Mouse (Mus musculus): ENCODE measurements around the gene Elmsan1. TPM values are rescaled to one million over a fixed set of nuclear protein-coding genes. Genes with fewer than 3 reads are reported as not detected.
A peak's percentile ranks its signal among the peaks of the same experiment; 100 is the strongest.

Gene Elmsan1
- polyA plus RNA-seq, 1 experiment from 2014 or later, result 7.2 TPM

GRCm38 (mm10) chr12:84161616-84162433, 56.9 kb downstream of the Elmsan1 start:
- no peaks in the 10 kb centered on the region; the same call in 1 of the 2 replicates for H3K4me1 ChIP-seq
- no peak overlapping the region for H3K4me2 ChIP-seq (replicated peaks)
- H3K36me3 ChIP-seq, result peaks cover 37% of the 10 kb centered on the region
- no peaks in the 10 kb centered on the region for H3K9me3 ChIP-seq (replicated peaks)
- no peaks in the 10 kb centered on the region for H3K27me3 ChIP-seq
- WGBS, result 76% methylated on average over 14 of the region's 14 CpGs
- peak; percentile 62 for ATAC-seq (ENCODE audit: low FRiP score)
- no peak overlapping the region for H3K4me3 ChIP-seq
- no peak overlapping the region for H3K27ac ChIP-seq
- no peak overlapping the region for H3K9ac ChIP-seq

GRCm38 (mm10) chr12:84161116-84161515, 57.6 kb downstream of the Elmsan1 start:
- H3K36me3 ChIP-seq, result peaks cover 44% of the 10 kb centered on the region
- no peak for ATAC-seq (ENCODE audit: low FRiP score)
- no peaks in the 10 kb centered on the region for H3K27me3 ChIP-seq
- no peak overlapping the region for H3K4me2 ChIP-seq (replicated peaks)
- no peak overlapping the region for H3K9ac ChIP-seq
- WGBS, result 77% methylated on average over 8 of the region's 8 CpGs
- H3K4me1 ChIP-seq, result no peaks in the 10 kb centered on the region
- no peak overlapping the region for H3K4me3 ChIP-seq
- no peaks in the 10 kb centered on the region for H3K9me3 ChIP-seq (replicated peaks)
- H3K27ac ChIP-seq, result no peak overlapping the region

- H3K4me1 ChIP-seq, result no peaks in the 10 kb centered on the region
- ATAC-seq (ENCODE audit: low FRiP score), result no peak
- H3K9me3 ChIP-seq (replicated peaks), result no peaks in the 10 kb centered on the region
- H3K4me2 ChIP-seq (replicated peaks), result no peak overlapping the region
- no peaks in the 10 kb centered on the region for H3K27me3 ChIP-seq
- H3K9ac ChIP-seq, result no peak overlapping the region
- peaks cover 48% of the 10 kb centered on the region for H3K36me3 ChIP-seq
- 91% methylated on average over 8 of the region's 8 CpGs for WGBS
- no peak overlapping the region for H3K4me3 ChIP-seq
- no peak overlapping the region for H3K27ac ChIP-seq
These were observed 58.2 kb downstream of the Elmsan1 start for GRCm38 (mm10) chr12:84160491-84160890.

GRCm38 (mm10) chr12:84158156-84158555, 60.5 kb downstream of the Elmsan1 start:
- Histone ChIP-seq H3K27me3 (no peaks in the 10 kb centered on the region), H3K4me3 (no peak overlapping the region), H3K9ac (no peak overlapping the region), H3K4me2 (replicated peaks) (no peak overlapping the region), H3K27ac (no peak overlapping the region), H3K36me3 (peaks cover 67% of the 10 kb centered on the region), H3K4me1 (no peaks in the 10 kb centered on the region), H3K9me3 (replicated peaks) (no peaks in the 10 kb centered on the region)
- 92% methylated on average over 14 of the region's 14 CpGs for WGBS
- ATAC-seq (ENCODE audit: low FRiP score), result no peak

- Histone ChIP-seq H3K36me3 (peaks cover 79% of the 10 kb centered on the region), H3K9me3 (replicated peaks) (no peaks in the 10 kb centered on the region), H3K9ac (no peak overlapping the region), H3K4me3 (no peak overlapping the region), H3K27me3 (no peaks in the 10 kb centered on the region), H3K27ac (no peak overlapping the region), H3K4me2 (replicated peaks) (no peak overlapping the region), H3K4me1 (peaks cover 6% of the 10 kb centered on the region; the same call in 1 of the 2 replicates)
- no peak for ATAC-seq (ENCODE audit: low FRiP score)
- WGBS, result 96% methylated on average over 18 of the region's 18 CpGs
These were observed 62.5 kb downstream of the Elmsan1 start for GRCm38 (mm10) chr12:84156210-84156609.

- no peak for ATAC-seq (ENCODE audit: low FRiP score)
- H3K9ac ChIP-seq, result no peak overlapping the region
- WGBS, result 83% methylated on average over 2 of the region's 2 CpGs
- no peak overlapping the region for H3K27ac ChIP-seq
- peaks cover 77% of the 10 kb centered on the region for H3K36me3 ChIP-seq
- no peaks in the 10 kb centered on the region for H3K9me3 ChIP-seq (replicated peaks)
- H3K4me2 ChIP-seq (replicated peaks), result no peak overlapping the region
- no peaks in the 10 kb centered on the region for H3K27me3 ChIP-seq
- H3K4me1 ChIP-seq, result peaks cover 11% of the 10 kb centered on the region; the same call in 1 of the 2 replicates
- H3K4me3 ChIP-seq, result no peak overlapping the region
These were observed 63.2 kb downstream of the Elmsan1 start for GRCm38 (mm10) chr12:84155523-84155871.

GRCm38 (mm10) chr12:84154786-84155522, 63.7 kb downstream of the Elmsan1 start:
- Histone ChIP-seq H3K27me3 (no peaks in the 10 kb centered on the region), H3K36me3 (peaks cover 72% of the 10 kb centered on the region), H3K9me3 (replicated peaks) (no peaks in the 10 kb centered on the region), H3K4me1 (peaks cover 15% of the 10 kb centered on the region), H3K9ac (no peak overlapping the region), H3K4me3 (no peak overlapping the region), H3K27ac (no peak overlapping the region), H3K4me2 (replicated peaks) (no peak overlapping the region)
- WGBS, result 70% methylated on average over 11 of the region's 11 CpGs
- no peak for ATAC-seq (ENCODE audit: low FRiP score)

- ATAC-seq (ENCODE audit: low FRiP score), result no peak
- peaks cover 57% of the 10 kb centered on the region for H3K36me3 ChIP-seq
- H3K4me1 ChIP-seq, result peaks cover 22% of the 10 kb centered on the region
- no peak overlapping the region for H3K9ac ChIP-seq
- H3K9me3 ChIP-seq (replicated peaks), result no peaks in the 10 kb centered on the region
- 80% methylated on average over 6 of the region's 6 CpGs for WGBS
- H3K4me2 ChIP-seq (replicated peaks), result no peak overlapping the region
- H3K4me3 ChIP-seq, result no peak overlapping the region
- H3K27ac ChIP-seq, result no peak overlapping the region
- H3K27me3 ChIP-seq, result no peaks in the 10 kb centered on the region
These were observed 65.3 kb downstream of the Elmsan1 start for GRCm38 (mm10) chr12:84153414-84153813.

- Histone ChIP-seq H3K4me1 (peaks cover 30% of the 10 kb centered on the region), H3K36me3 (peaks cover 49% of the 10 kb centered on the region)
These were observed 66.1 kb downstream of the Elmsan1 start for GRCm38 (mm10) chr12:84152352-84153190.

GRCm38 (mm10) chr12:84151911-84152310, 66.8 kb downstream of the Elmsan1 start:
- no peak overlapping the region for H3K4me3 ChIP-seq
- peaks cover 31% of the 10 kb centered on the region for H3K4me1 ChIP-seq
- peaks cover 47% of the 10 kb centered on the region for H3K36me3 ChIP-seq
- ATAC-seq (ENCODE audit: low FRiP score), result no peak
- H3K4me2 ChIP-seq (replicated peaks), result no peak overlapping the region
- H3K27me3 ChIP-seq, result no peaks in the 10 kb centered on the region
- 0 out of 2 replicates have a peak overlapping the region, but pooled peaks have one; percentile 12 for H3K27ac ChIP-seq
- no peaks in the 10 kb centered on the region for H3K9me3 ChIP-seq (replicated peaks)
- H3K9ac ChIP-seq, result no peak overlapping the region
- WGBS, result 89% methylated on average over 10 of the region's 10 CpGs

More at GRCm38 (mm10) chr12:84152352-84153190, 66.1 kb downstream of the Elmsan1 start:
- Histone ChIP-seq H3K9ac (no peak overlapping the region), H3K4me3 (no peak overlapping the region), H3K27ac (no peak overlapping the region), H3K27me3 (no peaks in the 10 kb centered on the region), H3K9me3 (replicated peaks) (no peaks in the 10 kb centered on the region), H3K4me2 (replicated peaks) (no peak overlapping the region)
- ATAC-seq (ENCODE audit: low FRiP score), result no peak
- 70% methylated on average over 32 of the region's 32 CpGs for WGBS

- WGBS, result 70% methylated on average over 6 of the region's 6 CpGs
- no peaks in the 10 kb centered on the region for H3K9me3 ChIP-seq (replicated peaks)
- no peak overlapping the region for H3K4me2 ChIP-seq (replicated peaks)
- H3K27me3 ChIP-seq, result no peaks in the 10 kb centered on the region
- H3K4me3 ChIP-seq, result no peak overlapping the region
- H3K9ac ChIP-seq, result no peak overlapping the region
- H3K4me1 ChIP-seq, result peaks cover 36% of the 10 kb centered on the region
- peaks cover 38% of the 10 kb centered on the region for H3K36me3 ChIP-seq
- no peak overlapping the region for H3K27ac ChIP-seq
- ATAC-seq (ENCODE audit: low FRiP score), result no peak
These were observed 67.7 kb downstream of the Elmsan1 start for GRCm38 (mm10) chr12:84150976-84151375.

- H3K27ac ChIP-seq, result no peak overlapping the region
- H3K4me1 ChIP-seq, result peaks cover 36% of the 10 kb centered on the region
- H3K36me3 ChIP-seq, result peaks cover 30% of the 10 kb centered on the region
- no peak overlapping the region; the same call in 1 of the 2 replicates for H3K9ac ChIP-seq
- WGBS, result 35% methylated on average over 15 of the region's 15 CpGs
- no peaks in the 10 kb centered on the region for H3K9me3 ChIP-seq (replicated peaks)
- no peaks in the 10 kb centered on the region for H3K27me3 ChIP-seq
- no peak for ATAC-seq (ENCODE audit: low FRiP score)
- 0 out of 2 replicates have a peak overlapping the region, but pooled peaks have one; percentile 6 for H3K4me3 ChIP-seq
- H3K4me2 ChIP-seq (replicated peaks), result 0 out of 2 replicates have a peak overlapping the region, but pooled peaks have one; percentile 3
These were observed 68.7 kb downstream of the Elmsan1 start for GRCm38 (mm10) chr12:84149971-84150370.
